Mouse (Mus musculus) G1E (cell line): Measurements from ENCODE around the gene Glrx2. TPM values are rescaled to one million over a fixed set of nuclear protein-coding genes. Genes with fewer than 3 reads are reported as not detected.

ENCODE experiments used
- ATAC-seq: 2 replicates; pipeline ENCODE4 v1.8.0; 2016; ENCODE audit warnings: mild to moderate bottlenecking; ENCODE audit not compliant: insufficient number of reproducible peaks, poor library complexity, low FRiP score, severe bottlenecking; ENCODE audit errors: extremely low read depth
- DNase-seq: peaks from one replicate; pipeline ENCODE4 v3.0.0; 2012; ENCODE audit warnings: low spot score
- H3K27me3 ChIP-seq: 2 replicates; pipeline ENCODE4 v1.6.1; 2012; ENCODE audit warnings: mild to moderate bottlenecking, low read length, inconsistent platforms; ENCODE audit not compliant: insufficient read depth
- H3K36me3 ChIP-seq: replicated peaks from 2 replicates; pipeline ENCODE3; 2012; ENCODE audit warnings: mild to moderate bottlenecking, inconsistent platforms
- H3K4me1 ChIP-seq: 2 replicates; pipeline ENCODE4 v1.6.1; 2012; ENCODE audit warnings: low read depth, low read length, inconsistent platforms, mixed read lengths; ENCODE audit not compliant: insufficient read depth
- H3K4me3 ChIP-seq: 2 replicates; pipeline ENCODE4 v1.5.1; 2012; ENCODE audit warnings: low read depth, mild to moderate bottlenecking, inconsistent platforms, low read length, moderate library complexity, mixed read lengths
- H3K9me3 ChIP-seq: replicated peaks from 2 replicates; pipeline ENCODE4 v1.6.1; 2012; ENCODE audit warnings: inconsistent platforms
- CTCF ChIP-seq: IDR thresholded peaks from 2 replicates; pipeline ENCODE4 v1.5.1; 2012; ENCODE audit warnings: low read depth, low read length, inconsistent platforms, mixed read lengths
- GATA1 ChIP-seq: IDR thresholded peaks from 2 replicates; pipeline ENCODE4 v1.6.1; 2012; ENCODE audit warnings: borderline replicate concordance, low read length, inconsistent platforms, mixed read lengths
- GATA2 ChIP-seq: IDR thresholded peaks from 2 replicates; pipeline ENCODE4 v1.6.1; 2012; ENCODE audit warnings: low read depth, low read length, inconsistent platforms, borderline replicate concordance
- POLR2AphosphoS5 ChIP-seq: IDR thresholded peaks from 2 replicates; pipeline ENCODE4 v1.6.1; 2012; ENCODE audit warnings: low read depth, low read length, inconsistent platforms; ENCODE audit not compliant: insufficient replicate concordance
- TAL1 ChIP-seq: conservative IDR thresholded peaks from 2 replicates; pipeline ENCODE4 v1.6.1; 2012; ENCODE audit warnings: low read depth, low read length, inconsistent platforms, mixed read lengths
- polyA plus RNA-seq: library from polyadenylated mRNA; stranded (reverse); fragments of >175 nt; gene quantifications from 2 replicates; pipeline ENCODE4 v1.2.3, GENCODE M21; 2012
- total RNA-seq, 2 experiments: library from RNA; stranded (forward) in 1 of 2; stranded (reverse) in 1 of 2; fragments of 200-1000 nt in 1 of 2; fragments of >200 nt in 1 of 2; fragmentation: Nextera tagmentation in 1 of 2; gene quantifications; 2 replicates each; pipeline ENCODE4 v1.2.3; 2014 to 2017

Glrx2 gene
- total and polyA plus RNA-seq, 3 experiments = 41.4 to 173 (median 107) TPM

DNA sequence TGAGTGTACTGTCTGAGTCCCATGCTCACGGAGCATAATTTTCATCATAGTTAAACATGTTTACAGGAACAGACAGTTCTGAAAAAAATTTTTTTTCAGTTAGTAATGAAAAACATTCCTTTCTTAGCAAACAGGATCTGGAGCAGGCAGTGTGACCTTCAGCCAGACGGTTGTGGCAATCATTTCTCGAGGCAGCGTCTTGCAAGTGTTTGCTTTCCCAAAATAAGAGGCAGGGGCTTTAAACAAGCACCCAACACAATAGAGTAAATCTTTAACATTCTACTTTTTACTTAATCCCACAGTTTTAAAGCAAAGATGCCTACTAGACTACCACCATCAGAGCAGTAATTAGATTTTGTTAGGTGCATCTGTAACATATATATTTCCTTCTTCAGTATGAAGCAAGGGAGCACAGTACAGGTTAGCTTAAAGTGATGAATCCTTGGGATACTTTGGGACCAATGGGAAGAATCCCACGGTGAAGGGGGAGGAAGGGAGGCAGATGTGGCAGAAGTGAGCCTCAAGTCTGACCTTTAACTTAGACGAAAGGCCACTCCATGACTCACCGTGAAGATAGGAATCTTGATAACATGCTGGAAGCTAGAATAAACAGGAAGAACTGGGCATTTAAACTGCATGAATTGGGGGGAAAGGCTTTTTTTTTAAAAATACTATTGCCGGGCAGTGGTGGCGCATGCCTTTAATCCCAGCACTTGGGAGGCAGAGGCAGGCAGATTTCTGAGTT is 11.7 kb downstream of the Glrx2 start:
- ATAC-seq (no peak), DNase-seq (no peak)
- no peaks in the 10 kb centered on the region for H3K27me3 ChIP-seq
- H3K4me3 ChIP-seq = no peak overlapping the region; the same call in 1 of the 2 replicates
- no peak for TF ChIP-seq GATA2
- TF ChIP-seq CTCF = no peak
- TF ChIP-seq GATA1 = no peak
- no peak for TF ChIP-seq TAL1
- TF ChIP-seq POLR2AphosphoS5 = no peak
- peaks cover 71% of the 10 kb centered on the region for H3K4me1 ChIP-seq
- H3K9me3 ChIP-seq = peaks cover 3% of the 10 kb centered on the region; the same call in 1 of the 2 replicates
- no peaks in the 10 kb centered on the region for H3K36me3 ChIP-seq

DNA sequence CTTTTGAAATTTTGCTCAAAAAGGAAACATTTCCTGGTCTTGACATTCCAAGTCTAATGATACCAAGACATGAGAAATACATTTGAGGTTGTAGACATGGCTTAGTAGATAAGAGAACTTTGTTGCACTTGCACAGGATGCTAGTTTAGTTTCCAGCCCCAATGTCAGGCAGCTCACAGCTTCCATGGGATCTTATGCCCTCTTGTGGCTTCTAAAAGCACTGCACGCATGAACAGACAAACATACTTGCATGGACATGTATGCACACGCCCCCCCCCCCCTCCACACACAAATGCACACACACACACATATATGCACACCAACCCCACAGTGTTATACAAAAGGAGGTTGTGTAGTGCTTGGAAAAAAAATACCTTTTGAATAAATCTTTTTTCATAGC is 14.8 kb downstream of the Glrx2 start:
- Histone ChIP-seq H3K36me3 (no peaks in the 10 kb centered on the region), H3K9me3 (peaks cover 3% of the 10 kb centered on the region; the same call in 1 of the 2 replicates), H3K4me3 (no peak overlapping the region), H3K4me1 (peaks cover 49% of the 10 kb centered on the region), H3K27me3 (no peaks in the 10 kb centered on the region)
- TF ChIP-seq TAL1 (no peak), CTCF (peak; percentile 88), GATA2 (no peak), GATA1 (no peak), POLR2AphosphoS5 (no peak)
- peak; percentile 27 for DNase-seq
- peak; percentile 62 for ATAC-seq

DNA sequence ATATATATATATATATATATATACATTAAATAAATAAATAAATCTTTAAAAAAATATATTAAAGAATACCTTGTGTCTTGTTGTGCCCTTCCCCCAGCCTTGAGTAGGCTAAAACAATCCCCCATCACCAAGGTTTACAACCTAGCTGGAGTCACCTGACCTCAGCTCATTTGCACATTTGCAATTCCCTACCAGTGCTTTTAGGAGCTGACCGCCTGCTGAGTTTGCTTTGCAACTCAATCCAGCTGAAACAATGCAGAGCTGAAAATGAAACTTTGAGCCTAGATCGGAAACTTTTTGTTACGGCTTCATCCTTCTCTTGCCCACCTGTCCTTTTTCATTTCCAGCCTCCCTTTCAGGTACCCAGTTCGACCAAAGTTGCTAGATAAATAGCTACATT is 15.6 kb downstream of the Glrx2 start:
- Histone ChIP-seq H3K27me3 (no peaks in the 10 kb centered on the region), H3K9me3 (peaks cover 3% of the 10 kb centered on the region; the same call in 1 of the 2 replicates), H3K4me3 (no peak overlapping the region), H3K36me3 (no peaks in the 10 kb centered on the region), H3K4me1 (peaks cover 42% of the 10 kb centered on the region)
- DNase-seq = no peak
- no peak for ATAC-seq
- no peak for TF ChIP-seq GATA2
- TF ChIP-seq GATA1 = no peak
- no peak for TF ChIP-seq TAL1
- no peak for TF ChIP-seq POLR2AphosphoS5
- TF ChIP-seq CTCF = no peak

DNA sequence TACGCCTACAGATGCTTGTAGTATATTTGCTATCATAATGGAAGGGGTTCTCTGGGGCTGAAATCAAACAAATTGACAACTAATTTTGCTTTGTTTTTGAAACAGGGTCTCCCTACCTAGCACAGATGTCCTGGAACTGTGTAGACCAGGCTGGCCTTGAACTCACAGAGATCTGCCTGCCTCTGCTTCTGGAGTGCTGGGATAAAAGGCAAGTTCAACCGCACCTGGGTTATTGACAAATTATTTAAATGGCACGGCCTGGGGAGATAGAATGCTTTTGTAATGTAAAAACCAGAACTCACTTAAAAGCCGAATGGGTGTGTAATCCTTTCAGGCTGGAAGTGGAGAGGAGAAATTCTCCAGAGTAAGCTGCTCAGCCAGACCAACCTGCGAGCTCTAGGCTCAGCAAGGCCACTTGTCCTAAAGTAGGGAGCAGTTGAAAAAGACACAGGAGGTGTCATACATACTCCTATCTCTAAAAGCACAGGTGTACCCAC is 17.8 kb downstream of the Glrx2 start:
- no peak for DNase-seq
- Histone ChIP-seq H3K9me3 (peaks cover 3% of the 10 kb centered on the region; the same call in 1 of the 2 replicates), H3K27me3 (no peaks in the 10 kb centered on the region), H3K36me3 (no peaks in the 10 kb centered on the region), H3K4me1 (peaks cover 38% of the 10 kb centered on the region), H3K4me3 (no peak overlapping the region)
- no peak for TF ChIP-seq POLR2AphosphoS5
- TF ChIP-seq CTCF = no peak
- TF ChIP-seq TAL1 = no peak
- TF ChIP-seq GATA2 = no peak
- no peak for TF ChIP-seq GATA1
- no peak for ATAC-seq

DNA sequence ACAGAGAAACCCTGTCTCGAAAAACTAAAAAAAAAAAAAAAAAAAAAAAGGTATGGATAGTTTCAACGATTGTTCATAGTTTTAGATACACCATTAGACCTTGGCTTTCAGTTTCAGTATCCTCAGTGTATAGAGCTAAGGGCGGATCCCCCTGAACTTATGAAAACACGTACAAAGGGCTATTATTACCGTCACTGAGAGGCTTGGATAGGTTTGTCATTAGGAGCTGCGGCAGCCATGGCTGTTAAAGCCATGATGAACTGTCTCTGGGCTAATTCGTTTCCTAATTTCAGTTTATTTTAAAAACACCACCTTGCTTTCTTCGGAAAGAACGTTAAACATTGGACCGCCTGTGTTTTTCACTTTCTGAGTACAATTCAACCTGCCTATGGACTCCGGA is 22.7 kb downstream of the Glrx2 start:
- ATAC-seq (no peak), DNase-seq (peak; percentile 41)
- Histone ChIP-seq H3K36me3 (peaks cover 23% of the 10 kb centered on the region), H3K9me3 (no peaks in the 10 kb centered on the region), H3K4me1 (peaks cover 38% of the 10 kb centered on the region), H3K4me3 (peak overlapping the region; percentile 77), H3K27me3 (no peaks in the 10 kb centered on the region)
- TF ChIP-seq GATA2 (no peak), GATA1 (no peak), POLR2AphosphoS5 (no peak), CTCF (no peak), TAL1 (no peak)

DNA sequence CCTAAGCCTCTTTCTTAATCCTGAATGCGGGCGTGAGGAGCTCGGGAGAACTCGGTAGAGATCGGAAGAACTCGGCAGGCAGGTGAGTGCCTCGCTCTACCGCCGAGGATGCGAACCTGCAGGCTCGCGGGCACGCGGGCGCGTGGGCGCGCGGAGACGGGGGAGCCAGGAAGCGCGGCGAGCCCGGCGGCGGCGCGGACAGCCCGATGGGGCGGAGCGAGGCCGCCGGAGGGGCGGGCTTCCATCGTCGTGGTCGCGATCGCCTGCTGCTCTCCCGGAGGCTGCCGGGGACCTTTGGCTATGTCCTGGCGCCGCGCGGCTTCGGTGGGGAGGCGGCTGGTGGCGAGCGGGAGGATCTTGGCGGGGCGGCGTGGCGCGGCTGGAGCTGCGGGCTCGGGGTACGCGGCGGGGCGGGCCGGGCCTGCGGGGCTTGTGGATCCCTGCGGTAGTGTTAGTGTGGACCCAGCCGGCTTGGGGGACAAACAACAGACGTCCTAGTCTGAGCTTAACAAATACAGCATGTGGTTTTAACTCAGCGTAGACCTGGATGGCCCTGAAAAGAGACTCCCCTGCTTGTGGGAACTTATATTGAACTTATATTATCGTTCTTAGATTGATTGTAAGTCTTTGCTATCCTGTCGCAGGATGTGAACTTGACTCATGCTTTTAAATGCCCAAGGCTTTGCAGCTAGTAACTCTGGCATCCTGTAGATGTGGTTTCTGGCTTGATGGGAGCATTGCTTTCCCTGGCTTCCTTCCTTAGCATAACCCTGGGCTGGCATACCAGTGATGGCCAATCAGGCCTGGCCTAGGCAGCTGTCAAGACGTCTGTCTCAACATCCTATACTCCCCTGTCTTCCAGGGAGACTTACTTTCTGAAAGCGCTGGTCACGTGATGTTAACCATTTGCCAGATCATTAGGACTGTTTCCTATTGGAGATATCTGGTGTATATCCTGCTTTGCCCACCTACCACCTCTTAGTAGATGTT is 23.5 kb downstream of the Glrx2 start:
- Histone ChIP-seq H3K27me3 (no peaks in the 10 kb centered on the region), H3K9me3 (no peaks in the 10 kb centered on the region), H3K36me3 (peaks cover 31% of the 10 kb centered on the region), H3K4me1 (peaks cover 42% of the 10 kb centered on the region), H3K4me3 (peak overlapping the region; percentile 77)
- TF ChIP-seq POLR2AphosphoS5 (no peak), CTCF (no peak), GATA2 (no peak), TAL1 (no peak), GATA1 (no peak)
- DNase-seq (peak; percentile 94), ATAC-seq (peak; percentile 77)
